Mouse (Mus musculus) layer of hippocampus, adult 11-12 months (tissue): ENCODE data around the gene Sh3bp1.

Experiments
- DNase-seq: peaks from one replicate; pipeline ENCODE4 v3.0.0; 2022; ENCODE audit warnings: low spot score

Gene Sh3bp1

DNA sequence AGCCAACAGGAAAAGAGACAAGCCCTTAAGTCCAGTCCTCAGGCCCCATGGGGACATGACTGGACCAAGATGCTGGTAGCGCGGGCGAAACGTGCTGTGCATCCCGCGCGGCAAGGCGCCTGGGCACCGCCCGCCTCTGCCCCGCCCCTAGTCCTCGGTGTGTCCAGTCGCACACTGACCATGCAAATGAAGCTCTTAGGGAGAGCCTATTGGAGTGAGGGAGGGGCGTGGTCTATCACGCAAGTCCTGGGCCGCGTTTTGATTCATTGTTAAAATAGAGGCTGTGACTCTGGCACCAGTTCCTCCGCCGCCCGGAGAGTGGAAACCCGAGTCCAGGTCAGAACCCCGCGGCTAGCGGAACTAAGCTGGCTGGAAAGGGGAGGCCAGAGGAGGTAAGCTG lies 48.1 kb downstream of the Sh3bp1 start, which contains the start of gene Triobp:
Gene Triobp, plus strand, starts transcription at position 68 of the 400 bp plus-strand sequence.
- peak; percentile 72 for DNase-seq

DNA sequence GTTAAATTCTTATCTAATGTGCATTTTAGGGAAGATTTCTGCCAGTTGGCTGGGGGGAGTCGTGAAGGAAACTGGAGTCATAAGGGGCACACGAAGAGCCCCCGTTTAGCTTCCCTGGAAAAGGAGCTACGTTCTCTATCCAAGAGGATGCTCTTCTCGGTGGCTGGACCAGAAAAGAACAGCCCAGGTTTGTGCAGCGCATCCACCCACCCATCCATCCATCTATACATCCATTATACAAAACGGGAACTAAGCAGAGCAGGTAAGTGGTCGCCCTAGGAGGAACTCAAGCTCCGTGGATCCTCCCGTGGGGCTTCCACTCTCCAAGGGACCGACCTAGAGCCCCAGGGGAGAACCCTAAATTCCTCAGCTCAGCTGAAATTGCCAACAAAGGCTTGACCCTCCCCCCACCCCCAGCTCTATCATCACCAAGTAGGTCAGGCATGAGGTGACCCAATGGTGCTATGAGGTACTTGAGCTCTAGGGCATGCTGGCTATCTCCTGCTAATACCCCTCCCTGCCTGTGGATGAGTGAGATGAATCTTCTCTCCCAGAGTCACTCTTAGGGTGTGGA lies 48.7 kb downstream of the Sh3bp1 start:
- no peak for DNase-seq

DNA sequence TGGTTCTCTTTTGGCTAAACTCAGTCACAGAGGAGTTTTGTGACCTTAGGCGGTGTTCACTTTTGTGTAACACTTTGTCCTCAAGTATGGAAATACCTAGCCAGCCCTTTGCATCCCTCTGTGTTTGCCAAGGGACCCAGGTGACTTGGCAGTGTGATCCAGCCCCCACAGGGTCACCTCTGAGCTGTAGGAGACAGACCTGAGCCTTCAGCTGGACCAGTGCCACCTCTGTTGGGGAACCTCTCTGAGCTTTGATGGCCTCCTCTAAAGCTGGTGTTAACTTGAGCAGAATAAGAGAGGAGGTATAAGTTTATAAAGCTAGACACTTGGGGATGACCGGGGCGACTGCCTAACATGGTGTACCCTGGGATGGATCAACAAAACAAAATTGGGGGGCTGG lies 49.3 kb downstream of the Sh3bp1 start:
- no peak for DNase-seq

DNA sequence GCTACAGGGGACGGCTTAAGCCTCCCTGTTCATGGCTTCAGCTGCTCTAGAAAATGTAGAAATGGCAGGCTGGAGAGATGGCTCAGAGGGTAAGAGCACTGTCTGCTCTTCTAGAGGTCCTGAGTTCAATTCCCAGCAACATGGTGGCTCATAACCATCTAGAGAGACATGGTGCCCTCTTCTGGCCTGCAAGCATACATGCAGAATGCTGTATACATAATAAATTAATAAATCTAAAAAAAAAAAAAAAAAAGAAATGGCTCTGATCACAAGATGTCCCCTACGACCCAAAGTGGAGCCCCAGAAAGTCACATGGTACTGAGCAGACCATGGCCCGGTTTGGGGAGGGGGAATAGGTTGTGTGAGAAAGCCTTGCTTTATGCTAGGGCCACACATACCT lies 56.1 kb downstream of the Sh3bp1 start:
- no peak for DNase-seq

DNA sequence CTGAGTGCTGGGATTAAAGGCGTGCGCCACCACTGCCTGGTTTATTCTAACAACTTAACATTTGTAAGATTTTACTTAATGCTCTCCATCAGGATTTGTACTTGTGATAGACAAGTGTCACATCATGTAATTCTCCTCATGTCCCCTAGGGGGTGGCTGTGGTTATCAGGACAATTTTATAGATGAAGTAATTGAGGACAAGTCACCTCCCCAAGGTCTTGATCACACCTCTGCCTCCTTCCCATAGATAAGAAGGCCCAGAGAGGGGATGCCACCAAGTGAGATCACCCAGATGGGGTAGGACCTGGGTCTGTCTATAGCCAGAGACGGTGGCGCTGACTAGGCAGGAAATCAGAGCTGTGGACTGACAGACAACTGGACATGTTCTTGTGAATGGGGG lies 56.8 kb downstream of the Sh3bp1 start:
- DNase-seq: no peak

DNA sequence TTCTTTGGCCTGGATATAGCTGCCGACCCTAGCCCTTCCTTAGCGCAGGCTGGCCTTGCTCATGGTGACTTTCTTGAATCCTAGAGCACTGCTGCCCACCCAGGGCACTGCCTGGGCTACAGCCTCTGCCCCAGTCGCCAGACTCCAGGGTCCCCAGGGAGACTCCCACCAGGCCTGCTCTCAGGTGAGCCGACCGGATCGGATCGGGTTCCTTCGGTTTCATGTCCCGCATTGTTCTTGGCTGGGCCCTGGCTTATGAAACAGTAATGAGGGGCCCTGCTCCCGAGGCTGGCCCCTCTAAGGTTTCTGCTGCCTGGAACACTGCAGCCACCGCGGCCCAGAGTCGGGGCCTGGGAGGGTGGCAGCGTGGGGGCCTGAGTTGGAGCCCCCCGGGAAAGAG lies 57.5 kb downstream of the Sh3bp1 start:
- DNase-seq: no peak

DNA sequence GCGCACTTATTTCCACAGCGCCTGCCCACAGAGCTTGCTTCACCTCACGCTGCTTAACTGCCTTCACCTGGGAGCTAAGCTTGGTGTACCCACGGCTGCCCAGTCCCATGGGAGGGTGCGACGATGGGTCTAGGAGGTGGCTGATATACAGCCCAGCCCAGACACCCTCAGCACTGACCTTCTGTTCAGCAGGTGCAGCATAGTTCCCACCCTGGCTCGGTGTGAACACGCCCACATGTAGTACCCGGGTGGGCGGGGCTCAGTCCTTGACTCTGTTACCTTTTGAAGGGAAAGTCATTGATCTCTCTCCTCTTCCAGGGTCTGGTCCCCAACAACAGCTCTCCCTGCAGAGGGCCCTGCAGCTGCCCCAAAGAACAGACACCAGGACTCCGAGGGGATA lies 60.0 kb downstream of the Sh3bp1 start:
- no peak for DNase-seq

DNA sequence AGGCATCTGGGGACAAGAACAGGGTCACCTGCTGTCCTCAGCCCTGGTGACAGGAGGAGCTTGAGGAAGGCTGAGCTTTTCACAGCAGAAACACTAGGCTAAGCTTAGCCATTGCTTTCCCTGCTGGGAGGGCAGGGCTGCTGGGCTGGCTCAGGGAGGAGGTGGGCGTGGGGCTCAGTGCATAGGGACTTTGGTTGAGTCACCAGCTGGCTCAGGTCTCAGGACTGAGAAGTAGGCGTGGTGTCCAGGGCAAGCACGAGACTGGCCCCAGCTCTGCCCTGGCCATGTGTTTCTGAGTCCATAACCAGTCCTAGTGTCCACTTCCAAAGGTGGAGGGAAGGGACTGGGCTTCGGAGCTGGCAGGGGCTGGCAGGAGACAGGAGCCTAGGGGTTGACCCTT lies 60.5 kb downstream of the Sh3bp1 start:
- no peak for DNase-seq
